Mouse (Mus musculus) embryonic facial prominence, embryonic 10.5 days (tissue): ENCODE results near the gene Rmi2. TPM values are rescaled to one million over a fixed set of nuclear protein-coding genes. Genes with fewer than 3 reads are reported as not detected.

Experiments used
- DNase-seq: peaks from one replicate; pipeline ENCODE4 v3.0.0-alpha.2; 2017; ENCODE audit warnings: low spot score
- H3K27ac ChIP-seq: fragments of 300-500 bp; sonication (generic); replicated peaks from 2 replicates; pipeline ENCODE4 v1.5.1; 2016; ENCODE audit warnings: mild to moderate bottlenecking
- H3K27me3 ChIP-seq: fragments of 300-500 bp; sonication (generic); replicated peaks from 2 replicates; pipeline ENCODE4 v1.6.1; 2016; ENCODE audit warnings: low read depth, mild to moderate bottlenecking; ENCODE audit not compliant: poor library complexity, severe bottlenecking
- H3K36me3 ChIP-seq: fragments of 300-500 bp; sonication (generic); replicated peaks from 2 replicates; pipeline ENCODE4 v1.6.1; 2016; ENCODE audit warnings: mild to moderate bottlenecking, moderate library complexity
- H3K4me1 ChIP-seq: fragments of 300-500 bp; sonication (generic); 2 replicates; pipeline ENCODE4 v1.6.1; 2016
- H3K4me3 ChIP-seq: fragments of 300-500 bp; sonication (generic); 2 replicates; pipeline ENCODE4 v1.5.1; 2016; ENCODE audit warnings: mild to moderate bottlenecking, moderate library complexity
- H3K9me3 ChIP-seq: fragments of 300-500 bp; sonication (generic); 2 replicates; pipeline ENCODE4 v1.6.1; 2016; ENCODE audit warnings: mild to moderate bottlenecking
- WGBS: fragments of 180-500 bp; shearing (Covaris S2); methylation state at CpG from one replicate; pipeline ENCODE4 v1.1.7; 2016; 5-methylcytosine and 5-hydroxymethylcytosine counted together
- polyA plus RNA-seq: library from polyadenylated mRNA; unstranded; fragments of >200 nt; fragmentation: Nextera tagmentation; extraction: Ambion mirVana; gene quantifications from 2 replicates; pipeline ENCODE4 v1.2.1, GENCODE M21; 2016

Gene Rmi2
- polyA plus RNA-seq, 1 experiment from 2014 or later = 4.6 TPM

GRCm38 (mm10) chr16:10810376-10810775 is 24.5 kb upstream of the Rmi2 start:
- WGBS = 89% methylated on average over 1 of the region's 1 CpGs
- Histone ChIP-seq H3K4me1 (0 out of 2 replicates have a peak, but pooled peaks cover 4% of the 10 kb centered on the region), H3K4me3 (no peak overlapping the region), H3K27ac (no peak overlapping the region), H3K36me3 (no peaks in the 10 kb centered on the region), H3K27me3 (no peaks in the 10 kb centered on the region), H3K9me3 (no peaks in the 10 kb centered on the region)
- no peak for DNase-seq

GRCm38 (mm10) chr16:10812865-10813371 is 21.9 kb upstream of the Rmi2 start, which contains the start of gene Gm11172:
Gene Gm11172, plus strand, starts transcription at chr16:10812915.
- 85% methylated on average over 2 of the region's 2 CpGs for WGBS
- Histone ChIP-seq H3K4me3 (no peak within 1 kb of the TSS), H3K4me1 (no peaks in the 10 kb centered on the region)

GRCm38 (mm10) chr16:10813726-10814125 is 21.1 kb upstream of the Rmi2 start:
- no peaks in the 10 kb centered on the region for H3K9me3 ChIP-seq
- WGBS = 78% methylated on average over 4 of the region's 4 CpGs
- no peak for DNase-seq
- no peaks in the 10 kb centered on the region for H3K27me3 ChIP-seq
- no peaks in the 10 kb centered on the region for H3K4me1 ChIP-seq
- no peak overlapping the region for H3K4me3 ChIP-seq
- no peaks in the 10 kb centered on the region for H3K36me3 ChIP-seq
- H3K27ac ChIP-seq = no peak overlapping the region

More at GRCm38 (mm10) chr16:10812865-10813371, 21.9 kb upstream of the Rmi2 start, which contains the start of gene Gm11172:
- Histone ChIP-seq H3K9me3 (no peaks in the 10 kb centered on the region), H3K27me3 (no peaks in the 10 kb centered on the region), H3K36me3 (no peaks in the 10 kb centered on the region), H3K27ac (no peak within 1 kb of the TSS)
- DNase-seq = no peak

- Histone ChIP-seq H3K27ac (no peak overlapping the region), H3K27me3 (no peaks in the 10 kb centered on the region), H3K9me3 (no peaks in the 10 kb centered on the region), H3K4me3 (no peak overlapping the region), H3K4me1 (no peaks in the 10 kb centered on the region), H3K36me3 (no peaks in the 10 kb centered on the region)
- no peak for DNase-seq
- 83% methylated on average over 4 of the region's 4 CpGs for WGBS
Measured at GRCm38 (mm10) chr16:10814864-10815263, 20.0 kb upstream of the Rmi2 start.

- H3K27ac ChIP-seq = no peak overlapping the region
- no peaks in the 10 kb centered on the region; the same call in 1 of the 2 replicates for H3K9me3 ChIP-seq
- no peak for DNase-seq
- WGBS = 78% methylated on average over 4 of the region's 4 CpGs
- H3K4me1 ChIP-seq = peaks cover 4% of the 10 kb centered on the region; the same call in 1 of the 2 replicates
- no peak overlapping the region for H3K4me3 ChIP-seq
- H3K27me3 ChIP-seq = no peaks in the 10 kb centered on the region
- no peaks in the 10 kb centered on the region for H3K36me3 ChIP-seq
Measured at GRCm38 (mm10) chr16:10818579-10819135, 16.2 kb upstream of the Rmi2 start.

GRCm38 (mm10) chr16:10819966-10820365 is 14.9 kb upstream of the Rmi2 start:
- Histone ChIP-seq H3K4me3 (no peak overlapping the region), H3K36me3 (no peaks in the 10 kb centered on the region), H3K9me3 (no peaks in the 10 kb centered on the region; the same call in 1 of the 2 replicates), H3K27me3 (no peaks in the 10 kb centered on the region), H3K4me1 (peaks cover 6% of the 10 kb centered on the region; the same call in 1 of the 2 replicates), H3K27ac (no peak overlapping the region)
- no peak for DNase-seq
- 69% methylated on average over 3 of the region's 3 CpGs for WGBS

- no peaks in the 10 kb centered on the region for H3K36me3 ChIP-seq
- H3K4me3 ChIP-seq = no peak overlapping the region
- no peaks in the 10 kb centered on the region; the same call in 1 of the 2 replicates for H3K9me3 ChIP-seq
- WGBS = 77% methylated on average over 4 of the region's 4 CpGs
- H3K4me1 ChIP-seq = peaks cover 15% of the 10 kb centered on the region; the same call in 1 of the 2 replicates
- no peak overlapping the region for H3K27ac ChIP-seq
- no peaks in the 10 kb centered on the region for H3K27me3 ChIP-seq
- DNase-seq = no peak
Measured at GRCm38 (mm10) chr16:10821387-10821786, 13.5 kb upstream of the Rmi2 start.

- no peak overlapping the region for H3K27ac ChIP-seq
- no peak overlapping the region for H3K4me3 ChIP-seq
- no peak for DNase-seq
- peaks cover 15% of the 10 kb centered on the region; the same call in 1 of the 2 replicates for H3K4me1 ChIP-seq
- 85% methylated on average over 1 of the region's 1 CpGs for WGBS
- H3K36me3 ChIP-seq = no peaks in the 10 kb centered on the region
- no peaks in the 10 kb centered on the region for H3K27me3 ChIP-seq
- H3K9me3 ChIP-seq = no peaks in the 10 kb centered on the region; the same call in 1 of the 2 replicates
Measured at GRCm38 (mm10) chr16:10824536-10824935, 10.3 kb upstream of the Rmi2 start.

- Histone ChIP-seq H3K9me3 (no peaks in the 10 kb centered on the region; the same call in 1 of the 2 replicates), H3K4me3 (no peak overlapping the region), H3K4me1 (peaks cover 15% of the 10 kb centered on the region; the same call in 1 of the 2 replicates), H3K27ac (no peak overlapping the region), H3K36me3 (no peaks in the 10 kb centered on the region), H3K27me3 (no peaks in the 10 kb centered on the region)
- no peak for DNase-seq
- WGBS = 88% methylated on average over 4 of the region's 4 CpGs
Measured at GRCm38 (mm10) chr16:10825840-10826239, 9.0 kb upstream of the Rmi2 start.

- WGBS = 90% methylated on average over 9 of the region's 9 CpGs
- H3K4me1 ChIP-seq = peaks cover 10% of the 10 kb centered on the region; the same call in 1 of the 2 replicates
- no peaks in the 10 kb centered on the region; the same call in 1 of the 2 replicates for H3K9me3 ChIP-seq
- no peak for DNase-seq
- no peak overlapping the region for H3K27ac ChIP-seq
- H3K4me3 ChIP-seq = no peak overlapping the region
- no peaks in the 10 kb centered on the region for H3K36me3 ChIP-seq
- no peaks in the 10 kb centered on the region for H3K27me3 ChIP-seq
Measured at GRCm38 (mm10) chr16:10827269-10827668, 7.6 kb upstream of the Rmi2 start.

- DNase-seq = no peak
- WGBS = 86% methylated on average over 7 of the region's 7 CpGs
- no peaks in the 10 kb centered on the region for H3K27me3 ChIP-seq
Measured at GRCm38 (mm10) chr16:10827766-10828460, 6.9 kb upstream of the Rmi2 start.

GRCm38 (mm10) chr16:10828461-10828805 is 6.4 kb upstream of the Rmi2 start:
- whole genome bisulfite sequencing = 76% methylated on average over 4 of the region's 4 CpGs
- Histone ChIP-seq H3K27me3 (no peaks in the 10 kb centered on the region; the same call in 1 of the 2 replicates), H3K4me1 (peaks cover 10% of the 10 kb centered on the region; the same call in 1 of the 2 replicates), H3K36me3 (no peaks in the 10 kb centered on the region), H3K27ac (no peak overlapping the region), H3K9me3 (no peaks in the 10 kb centered on the region; the same call in 1 of the 2 replicates), H3K4me3 (no peak overlapping the region)
- DNase-seq = no peak

More at GRCm38 (mm10) chr16:10827766-10828460, 6.9 kb upstream of the Rmi2 start:
- Histone ChIP-seq H3K27ac (no peak overlapping the region), H3K4me1 (peaks cover 10% of the 10 kb centered on the region; the same call in 1 of the 2 replicates), H3K9me3 (no peaks in the 10 kb centered on the region; the same call in 1 of the 2 replicates), H3K36me3 (no peaks in the 10 kb centered on the region), H3K4me3 (no peak overlapping the region)
